9 mouse cellular contexts compared by ENCODE assay signal in the genomic region with DNA sequence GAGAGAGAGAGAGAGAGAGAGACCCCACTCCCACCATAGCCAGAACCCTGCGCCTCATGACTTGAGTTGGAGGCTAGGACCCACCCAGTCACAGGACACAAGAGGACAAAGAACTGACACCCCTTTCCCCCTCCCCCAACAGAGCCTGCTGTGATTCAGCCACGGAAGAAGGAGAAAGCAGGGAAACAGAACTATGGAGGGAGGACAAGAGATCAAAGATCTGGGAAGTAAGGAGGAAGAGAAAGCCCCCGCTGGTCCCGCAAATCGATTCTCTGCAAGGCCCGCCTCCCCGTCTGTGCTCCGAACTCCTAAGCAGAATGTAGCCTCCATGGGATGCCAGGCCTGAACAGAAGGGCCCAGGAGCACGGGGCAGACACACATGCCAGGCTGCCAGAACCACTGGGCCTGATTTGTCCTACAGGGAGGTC. TPM values are rescaled to one million over a fixed set of nuclear protein-coding genes. Genes with fewer than 3 reads are reported as not detected.
DNase-seq lines count a peak whose midpoint lies in the region; ATAC-seq and TF ChIP-seq lines count a peak whose summit lies in the region.
"Had no signal": no experiment of that assay in that cellular context is flagged by ENCODE, and none has a peak within 500 bp of the region (broad histone marks: within the 10 kb centered on the region; RNA-seq: fewer than 3 reads in every experiment).

No protein-coding gene starts in this region.

- 9% methylated on average over 9 of the region's 9 CpGs for WGBS in hindbrain, embryonic 16.5 days
- 11% methylated on average over 9 of the region's 9 CpGs for WGBS in neural tube, embryonic 12.5 days

- peak overlapping the region; percentile 33; the same call in 1 of the 2 replicates for H3K4me2 ChIP-seq in hindbrain, embryonic 16.5 days (ENCODE audit: low read length)
- peak overlapping the region; percentile 34 for H3K4me2 ChIP-seq in neural tube, embryonic 12.5 days (replicated peaks)

- peak; percentile 73 for ATAC-seq in hindbrain, embryonic 16.5 days
- no peak for ATAC-seq in neural tube, embryonic 12.5 days (ENCODE audit: low FRiP score, low read depth)

- TF ChIP-seq CTCF in layer of hippocampus, adult 2 months (conservative IDR thresholded peaks at IDR 0.05) = no peak

- H3K4me1 ChIP-seq in hindbrain, embryonic 16.5 days (ENCODE audit: control insufficient read depth, insufficient read depth, low read depth, low read length) = peaks cover 33% of the 10 kb centered on the region
- H3K4me1 ChIP-seq in neural tube, embryonic 12.5 days = peaks cover 17% of the 10 kb centered on the region

- no peak for DNase-seq in layer of hippocampus, adult 2 months (ENCODE audit: low spot score in 2 of 2)
- DNase-seq in layer of hippocampus, postnatal 25 days (ENCODE audit: extremely low spot score in 1 of 2, low spot score in 1 of 2) = no peak
- peak; percentile 79 to 82 for DNase-seq in cerebellum, postnatal 25 days
- DNase-seq in right cerebral cortex, postnatal 25 days = no peak
- DNase-seq in natural killer cell, adult 2 months (ENCODE audit: low spot score in 2 of 2) = no peak
- no peak for DNase-seq in heart, postnatal 4 days
- DNase-seq: thymus, postnatal 14 days had no signal

- no peaks in the 10 kb centered on the region for H3K9me3 ChIP-seq in hindbrain, embryonic 16.5 days (ENCODE audit: control insufficient read depth, low read length)
- H3K9me3 ChIP-seq in neural tube, embryonic 12.5 days = no peaks in the 10 kb centered on the region

- H3K27ac ChIP-seq in layer of hippocampus, adult 2 months = peak overlapping the region; percentile 20; the same call in 1 of the 2 replicates
- peak overlapping the region; percentile 72 for H3K27ac ChIP-seq in hindbrain, embryonic 16.5 days (ENCODE audit: low read depth, low read length)
- no peak overlapping the region; the same call in 1 of the 2 replicates for H3K27ac ChIP-seq in neural tube, embryonic 12.5 days

- H3K9ac ChIP-seq in hindbrain, embryonic 16.5 days (ENCODE audit: low read depth, low read length) = peak overlapping the region; percentile 27
- H3K9ac ChIP-seq in neural tube, embryonic 12.5 days = peak overlapping the region; percentile 45; the same call in 1 of the 2 replicates

- H3K36me3 ChIP-seq in hindbrain, embryonic 16.5 days (ENCODE audit: control insufficient read depth, insufficient read depth, low read length) = no peaks in the 10 kb centered on the region
- H3K36me3 ChIP-seq in neural tube, embryonic 12.5 days = no peaks in the 10 kb centered on the region

- no peak overlapping the region for H3K4me3 ChIP-seq in layer of hippocampus, adult 2 months
- no peak overlapping the region for H3K4me3 ChIP-seq in hindbrain, embryonic 16.5 days (ENCODE audit: low read length)
- H3K4me3 ChIP-seq in neural tube, embryonic 12.5 days = no peak overlapping the region

- no peaks in the 10 kb centered on the region for H3K27me3 ChIP-seq in hindbrain, embryonic 16.5 days (replicated peaks; ENCODE audit: control insufficient read depth, insufficient read depth, low read length)
- H3K27me3 ChIP-seq in neural tube, embryonic 12.5 days (replicated peaks) = peaks cover 31% of the 10 kb centered on the region; the same call in 1 of the 2 replicates

RNA-seq across cellular contexts. Expression of a gene that starts 12.9 kb away (rescaled TPM):
- 1 to 10 TPM in 1 of 2 experiments, under 1 TPM in 1; 0.84 to 1.2 TPM for total RNA-seq in layer of hippocampus, adult 2 months (2021)
- total RNA-seq in layer of hippocampus, postnatal 25 days (2021) = 1 to 10 TPM; 1.5 to 1.8 TPM
- 5.9 and 7.7 TPM in 2 replicates for polyA plus RNA-seq in hindbrain, embryonic 16.5 days (2015; fragmentation: Nextera tagmentation; extraction: Ambion mirVana)
- 2.7 and 4.7 TPM in 2 replicates for polyA plus RNA-seq in neural tube, embryonic 12.5 days (2016; fragmentation: Nextera tagmentation; extraction: Ambion mirVana)
- total RNA-seq in heart, postnatal 4 days (2021) = 1 to 10 TPM; 1.9 to 2.5 TPM

RNA-seq across cellular contexts. Expression of a gene that starts 23.8 kb away (rescaled TPM):
- 100 to 1,000 TPM; 154 to 159 TPM for total RNA-seq in layer of hippocampus, adult 2 months (2021)
- 100 to 1,000 TPM; 162 to 174 TPM for total RNA-seq in layer of hippocampus, postnatal 25 days (2021)
- 132 and 156 TPM in 2 replicates for polyA plus RNA-seq in hindbrain, embryonic 16.5 days (2015; fragmentation: Nextera tagmentation; extraction: Ambion mirVana)
- polyA plus RNA-seq in neural tube, embryonic 12.5 days (2016; fragmentation: Nextera tagmentation; extraction: Ambion mirVana) = 48.5 and 51.4 TPM in 2 replicates
- total RNA-seq in heart, postnatal 4 days (2021) = under 1 TPM; 0.14 to 0.19 TPM

Comparison
In these comparisons a context has a peak if more than half of its experiments do, and no peak if none do; other contexts are left out.
1. DNase-seq: peak in cerebellum, postnatal 25 days (2 of 2); none in layer of hippocampus, adult 2 months (0 of 2), layer of hippocampus, postnatal 25 days (0 of 2), right cerebral cortex, postnatal 25 days (single experiment), natural killer cell, adult 2 months (0 of 2) and heart, postnatal 4 days (single experiment).
2. RNA of a gene that starts 23.8 kb away (total RNA-seq): 162 to 174 TPM in layer of hippocampus, postnatal 25 days and 154 to 159 TPM in layer of hippocampus, adult 2 months; 0.14 to 0.19 TPM in heart, postnatal 4 days; every median in the first group is over 100 times any median in the second.